Mouse (Mus musculus) lung, adult 2 months (tissue): Measurements from ENCODE around the gene Zfp93.

Source experiments
- CTCF ChIP-seq: fragments of 200-500 bp; IDR thresholded peaks from 2 replicates; pipeline ENCODE4 v1.5.1; 2011; ENCODE audit warnings: mild to moderate bottlenecking, low read length, control low read depth; ENCODE audit not compliant: insufficient read depth
- POLR2A ChIP-seq: fragments of 200-500 bp; IDR thresholded peaks from 2 replicates; pipeline ENCODE4 v1.6.1; 2011; ENCODE audit warnings: low read depth, mild to moderate bottlenecking, control low read depth, low read length, borderline replicate concordance; ENCODE audit errors: extremely low read depth

DNA sequence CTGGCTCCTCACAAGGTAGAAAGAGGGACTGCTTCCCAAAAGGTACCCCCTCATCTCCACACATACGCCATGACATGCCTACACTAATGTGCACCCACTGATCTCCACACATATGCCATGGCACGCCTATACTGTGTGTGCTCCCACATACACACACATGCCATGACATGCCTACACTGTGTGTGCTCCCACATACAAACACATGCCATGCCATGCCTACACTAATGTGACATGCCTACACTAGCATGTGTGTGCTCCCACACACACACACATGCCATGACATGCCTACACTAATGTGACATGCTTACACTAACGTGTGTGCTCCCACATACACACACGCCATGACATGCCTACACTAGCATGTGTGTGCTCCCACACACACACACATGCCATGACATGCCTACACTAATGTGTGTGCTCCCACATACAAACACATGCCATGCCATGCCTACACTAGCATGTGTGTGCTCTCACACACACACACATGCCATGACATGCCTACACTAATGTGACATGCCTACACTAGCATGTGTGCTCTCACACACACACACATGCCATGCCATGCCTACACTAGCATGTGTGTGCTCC, 20.0 kb downstream of the Zfp93 start:
- TF ChIP-seq POLR2A (no peak), CTCF (no peak)
